Mouse (Mus musculus) MEL (cell line): ENCODE results near the gene Casp14.
"Not testable (repeated sequence)": the region's sequence is repeated elsewhere in the genome, so short reads cannot be mapped to it uniquely, and the experiment has no call there.

ENCODE experiments used
- CTCF ChIP-seq, 3 experiments: IDR thresholded peaks in 2 of 3; conservative IDR thresholded peaks in 1 of 3; 2 replicates each; pipeline ENCODE4 v1.5.1; 2011 to 2012; ENCODE audit warnings: low read length in 3 of 3, low read depth in 2 of 3, mild to moderate bottlenecking in 2 of 3, improper control_type of control experiment in 1 of 3, inconsistent platforms in 1 of 3, mixed read lengths in 1 of 3, moderate library complexity in 1 of 3; ENCODE audit not compliant: control insufficient read depth in 1 of 3, insufficient read depth in 1 of 3, poor library complexity in 1 of 3, severe bottlenecking in 1 of 3
- EP300 ChIP-seq, 2 experiments: IDR thresholded peaks; 2 replicates each; pipeline ENCODE4 v1.6.1; 2011; ENCODE audit warnings: improper control_type of control experiment in 2 of 2, low read length in 2 of 2, low read depth in 1 of 2, mild to moderate bottlenecking in 1 of 2
- NRF1 ChIP-seq: IDR thresholded peaks from 2 replicates; pipeline ENCODE4 v1.6.1; 2014; ENCODE audit warnings: low read depth, mild to moderate bottlenecking, inconsistent platforms, low read length, improper control_type of control experiment, moderate library complexity; ENCODE audit not compliant: poor library complexity, insufficient read depth, severe bottlenecking
- POLR2A ChIP-seq, 2 experiments: IDR thresholded peaks; 2 replicates each; pipeline ENCODE4 v1.6.1; 2011 to 2012; ENCODE audit warnings: low read length in 2 of 2, mild to moderate bottlenecking in 2 of 2, control low read depth in 1 of 2, improper control_type of control experiment in 1 of 2, low read depth in 1 of 2, moderate library complexity in 1 of 2; ENCODE audit not compliant: control insufficient read depth in 1 of 2, insufficient read depth in 1 of 2, poor library complexity in 1 of 2
- TBP ChIP-seq: IDR thresholded peaks from 2 replicates; pipeline ENCODE4 v1.8.0; 2011; ENCODE audit warnings: low read depth, low read length, improper control_type of control experiment
- TCF12 ChIP-seq: IDR thresholded peaks from 2 replicates; pipeline ENCODE4 v1.6.1; 2014; ENCODE audit warnings: low read depth, mild to moderate bottlenecking, inconsistent platforms, low read length, improper control_type of control experiment, moderate library complexity
- USF1 ChIP-seq: IDR thresholded peaks from 2 replicates; pipeline ENCODE4 v1.6.1; 2014; ENCODE audit warnings: low read depth, mild to moderate bottlenecking, inconsistent platforms, low read length, improper control_type of control experiment, moderate library complexity
- ZMIZ1 ChIP-seq: IDR thresholded peaks from 2 replicates; pipeline ENCODE4 v1.6.1; 2012; ENCODE audit warnings: low read depth, mild to moderate bottlenecking, inconsistent platforms, low read length, improper control_type of control experiment, moderate library complexity

DNA sequence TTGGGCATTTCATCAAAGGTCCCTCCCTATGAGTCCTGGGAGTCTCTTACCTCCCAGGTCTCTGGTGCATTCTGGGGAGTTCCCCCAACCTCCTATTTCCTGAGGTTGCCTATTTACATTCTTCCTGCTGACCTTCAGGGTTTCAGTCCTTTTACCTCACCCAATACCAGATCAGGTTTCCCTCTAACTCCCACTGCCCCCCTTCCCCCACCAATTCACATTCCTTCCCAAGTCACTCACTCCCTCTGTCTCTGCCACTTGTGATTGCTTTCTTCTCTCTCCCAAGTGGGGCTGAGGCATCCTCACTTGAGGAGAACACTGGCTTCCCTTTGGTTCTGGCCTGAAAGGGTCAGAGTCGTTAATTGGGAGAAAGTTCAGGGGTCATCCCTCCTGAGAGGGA lies 48.0 kb downstream of the Casp14 start:
- TF ChIP-seq POLR2A (IDR thresholded peaks at IDR 0.05; ENCODE audit: control insufficient read depth in 1 of 2, insufficient read depth in 1 of 2, low read depth in 1 of 2, low read length in 2 of 2, poor library complexity in 1 of 2); TBP; ZMIZ1; CTCF (IDR thresholded peaks at IDR 0.05 in 2 of 3, conservative IDR thresholded peaks at IDR 0.05 in 1 of 3; ENCODE audit: control insufficient read depth in 1 of 3, insufficient read depth in 1 of 3, low read depth in 2 of 3, low read length in 3 of 3, poor library complexity in 1 of 3, severe bottlenecking in 1 of 3); EP300 (IDR thresholded peaks at IDR 0.05; ENCODE audit: low read depth in 1 of 2, low read length in 2 of 2); TCF12; NRF1; USF1: not testable (repeated sequence)
